Mouse (Mus musculus): Measurements from ENCODE around the gene Pdk1. TPM values are rescaled to one million over a fixed set of nuclear protein-coding genes. Genes with fewer than 3 reads are reported as not detected.

Pdk1 gene
- total RNA-seq (2021): 10 to 100 TPM; 35.6 to 37.4 TPM

GRCm38 (mm10) chr2:71872801-71873443, at the start of gene Pdk1:
Pdk1 (plus strand) TSS chr2:71873224.
- DNase-seq (ENCODE audit: extremely low spot score in 1 of 2, low spot score in 1 of 2): peak; percentile 89 to 93

GRCm38 (mm10) chr2:71824146-71824545, 48.9 kb upstream of the Pdk1 start:
- DNase-seq (ENCODE audit: extremely low spot score in 1 of 2, low spot score in 1 of 2): no peak

DNA sequence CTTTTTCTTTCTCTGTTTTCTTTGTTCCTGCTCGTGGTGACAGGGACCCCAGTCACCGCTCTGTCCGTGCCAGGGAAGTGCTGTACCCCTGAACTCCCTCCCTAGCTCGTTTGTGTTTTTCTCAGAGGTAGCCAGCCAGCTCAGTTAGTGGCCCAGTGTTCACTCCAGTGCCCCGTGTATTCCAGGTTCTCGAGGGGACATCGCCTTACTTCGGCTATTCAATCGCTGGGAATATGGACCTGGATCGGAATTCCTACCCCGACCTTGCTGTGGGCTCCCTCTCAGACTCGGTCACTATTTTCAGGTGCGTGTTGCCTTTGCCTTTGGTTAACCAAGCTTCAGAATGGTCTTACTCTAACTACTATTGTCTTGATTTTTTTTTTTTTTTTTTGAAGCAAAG, 45.3 kb upstream of the Pdk1 start:
- no peak for DNase-seq (ENCODE audit: extremely low spot score in 1 of 2, low spot score in 1 of 2)

DNA sequence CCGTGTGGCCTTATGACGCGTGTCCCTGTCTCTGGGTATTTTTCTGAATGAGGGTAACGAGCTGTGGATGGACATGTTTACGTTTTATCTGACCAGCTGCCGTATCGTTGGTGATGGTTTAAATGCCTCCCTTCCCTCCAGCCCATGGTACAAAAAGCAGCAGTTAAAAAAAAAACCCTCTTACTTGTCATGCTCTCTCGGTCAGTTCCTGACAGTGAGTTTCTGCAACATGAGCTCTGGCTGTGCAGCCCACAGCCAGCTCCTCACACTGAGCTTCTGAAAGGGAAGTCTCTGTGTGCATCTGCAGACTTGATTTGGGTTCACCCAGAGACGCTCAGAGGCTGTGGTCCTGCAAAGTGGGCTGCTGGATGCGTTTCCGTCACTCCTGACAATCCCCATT, 44.1 kb upstream of the Pdk1 start:
- no peak for DNase-seq (ENCODE audit: extremely low spot score in 1 of 2, low spot score in 1 of 2)

GRCm38 (mm10) chr2:71833626-71834025, 39.4 kb upstream of the Pdk1 start:
- DNase-seq (ENCODE audit: extremely low spot score in 1 of 2, low spot score in 1 of 2): no peak

DNA sequence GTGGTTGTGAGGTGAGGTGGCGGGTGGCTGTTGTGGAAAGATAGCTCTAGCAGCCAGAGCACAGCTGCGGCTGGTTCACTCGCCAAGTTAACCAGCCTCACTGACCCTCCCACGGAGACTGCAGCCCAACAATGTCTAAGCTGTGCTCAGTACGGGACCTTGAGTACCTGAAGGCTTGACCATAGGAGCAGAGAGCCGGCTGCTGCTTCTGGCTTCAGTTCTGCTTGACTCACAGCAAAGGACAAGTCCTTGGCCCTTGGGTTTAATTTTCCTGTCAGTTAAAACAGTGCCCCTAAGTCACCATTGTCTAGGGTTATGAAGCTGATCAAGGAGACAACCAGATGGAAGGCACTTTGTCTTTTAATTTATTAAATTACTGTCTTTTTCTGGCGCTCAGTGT, 38.7 kb upstream of the Pdk1 start:
- DNase-seq (ENCODE audit: extremely low spot score in 1 of 2, low spot score in 1 of 2): no peak

DNA sequence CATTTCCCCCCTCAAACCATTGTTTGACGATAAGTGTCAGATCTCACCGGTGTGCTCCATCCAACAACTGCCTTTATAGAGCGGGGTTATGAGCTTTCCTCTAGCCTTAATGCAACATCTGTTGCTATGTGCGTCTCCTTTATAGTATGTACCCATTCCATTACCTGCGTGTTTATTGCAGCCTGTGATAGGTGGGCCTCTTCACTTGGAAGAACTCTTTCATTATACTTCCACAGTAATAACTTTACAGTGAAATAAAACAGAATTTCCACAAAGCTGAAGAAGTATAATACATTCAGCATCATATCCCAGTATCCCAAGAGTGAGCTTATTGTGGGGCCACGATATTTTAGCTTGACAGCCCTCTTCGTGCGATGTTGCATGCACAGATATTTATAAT, 37.5 kb upstream of the Pdk1 start:
- no peak for DNase-seq (ENCODE audit: extremely low spot score in 1 of 2, low spot score in 1 of 2)

- DNase-seq (ENCODE audit: extremely low spot score in 1 of 2, low spot score in 1 of 2): no peak
These were observed 36.8 kb upstream of the Pdk1 start for GRCm38 (mm10) chr2:71836232-71836631.

DNA sequence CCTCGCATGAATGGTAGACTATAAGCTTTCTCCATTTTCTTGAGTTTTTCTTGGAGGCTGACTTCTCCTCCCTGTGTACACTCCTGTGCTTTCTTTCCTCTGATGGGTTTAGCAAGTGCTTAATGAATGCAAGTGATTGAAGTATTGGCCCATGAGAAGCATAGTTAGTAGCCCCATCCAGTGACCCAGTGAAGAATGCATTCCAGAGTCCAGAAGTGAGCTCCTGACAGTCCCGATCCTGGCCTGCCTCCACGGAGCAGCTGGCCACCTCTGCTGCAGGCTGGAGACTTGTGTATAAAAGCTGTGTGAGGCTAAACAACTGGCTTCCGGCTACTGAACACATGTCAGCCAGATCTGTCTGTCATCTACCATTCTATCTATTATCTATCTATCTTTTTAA, 35.8 kb upstream of the Pdk1 start:
- no peak for DNase-seq (ENCODE audit: extremely low spot score in 1 of 2, low spot score in 1 of 2)

DNA sequence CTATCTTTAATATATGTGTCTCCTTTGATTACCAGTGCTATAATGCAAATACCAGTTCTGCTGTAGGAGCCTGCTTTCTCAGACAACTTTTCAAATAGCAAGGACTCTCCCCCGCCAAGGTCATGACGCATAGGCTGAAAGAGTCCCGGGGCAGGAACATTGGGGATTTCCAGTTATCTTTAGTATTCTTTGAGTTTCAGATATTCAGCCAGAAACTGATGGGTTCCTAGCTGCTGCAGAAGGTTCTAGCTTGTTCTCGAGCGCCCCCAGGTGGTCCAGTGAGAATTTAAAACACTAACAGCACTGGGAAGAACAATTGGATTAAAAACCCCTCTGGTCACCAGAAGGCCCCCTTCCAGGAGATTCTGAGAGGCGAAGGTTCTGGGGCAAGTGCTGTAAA, 35.2 kb upstream of the Pdk1 start:
- peak; percentile 61 to 95 for DNase-seq (ENCODE audit: extremely low spot score in 1 of 2, low spot score in 1 of 2)

DNA sequence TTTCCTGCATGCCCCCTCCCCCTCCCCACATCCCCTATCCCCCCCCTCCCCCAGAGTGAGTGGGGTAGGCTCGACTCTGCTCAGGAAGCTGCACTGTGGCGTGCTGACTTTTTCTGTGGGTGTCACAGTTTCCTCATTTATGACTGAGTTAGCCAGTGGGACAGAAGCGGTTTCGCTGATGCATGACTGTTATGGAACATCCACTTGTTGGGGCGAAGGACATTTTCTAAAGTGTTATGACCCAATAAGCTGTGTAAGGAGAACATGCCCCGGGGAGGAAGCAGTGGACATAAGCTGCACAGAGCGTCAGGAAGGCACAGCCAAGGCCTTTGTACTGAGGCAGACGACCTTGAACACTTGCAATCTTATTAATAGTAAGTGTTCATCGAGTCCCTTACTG, 29.7 kb upstream of the Pdk1 start:
- DNase-seq (ENCODE audit: extremely low spot score in 1 of 2, low spot score in 1 of 2): no peak

GRCm38 (mm10) chr2:71844906-71845305, 28.1 kb upstream of the Pdk1 start:
- DNase-seq (ENCODE audit: extremely low spot score in 1 of 2, low spot score in 1 of 2): no peak

DNA sequence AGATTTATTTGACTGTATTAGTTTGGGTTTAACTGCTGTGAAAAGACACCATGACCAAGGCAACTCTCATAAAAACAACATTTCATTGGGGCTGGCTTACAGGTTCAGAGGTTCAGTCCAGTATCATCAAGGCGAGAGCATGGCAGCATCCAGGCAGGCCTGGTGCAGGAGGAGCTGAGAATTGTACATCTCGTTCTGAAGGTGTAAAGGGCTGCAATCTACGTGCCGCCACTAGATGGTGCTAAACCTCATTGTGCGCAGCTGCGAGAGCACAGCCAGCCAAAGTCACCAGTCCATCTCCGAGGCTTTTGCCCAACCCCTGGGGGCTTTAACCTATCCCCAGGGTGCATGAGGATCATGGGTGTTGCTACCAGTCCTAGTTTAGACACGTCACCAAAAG, 20.9 kb upstream of the Pdk1 start:
- peak in 1 of 2 experiments; percentile 65 for DNase-seq (ENCODE audit: extremely low spot score in 1 of 2, low spot score in 1 of 2)

DNA sequence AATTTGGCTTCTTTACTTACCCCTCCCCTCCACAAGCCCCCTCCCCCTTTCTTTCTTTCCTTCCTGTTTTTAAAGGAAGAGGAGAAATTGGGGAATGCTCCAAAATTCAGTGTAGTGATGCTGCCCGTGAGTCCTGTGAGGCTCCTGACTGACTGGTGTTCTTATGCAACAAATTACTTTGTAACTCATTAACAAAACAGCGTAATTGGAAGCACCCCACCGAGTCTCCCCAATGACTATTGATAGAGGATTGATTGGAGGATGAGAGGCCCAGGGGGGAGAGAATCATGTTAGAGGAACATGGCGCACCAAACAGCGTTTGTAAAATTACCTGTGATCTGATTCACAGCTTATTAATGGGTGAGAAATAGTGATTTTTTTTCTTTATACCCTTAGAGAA, 17.9 kb upstream of the Pdk1 start:
- no peak for DNase-seq (ENCODE audit: extremely low spot score in 1 of 2, low spot score in 1 of 2)

DNA sequence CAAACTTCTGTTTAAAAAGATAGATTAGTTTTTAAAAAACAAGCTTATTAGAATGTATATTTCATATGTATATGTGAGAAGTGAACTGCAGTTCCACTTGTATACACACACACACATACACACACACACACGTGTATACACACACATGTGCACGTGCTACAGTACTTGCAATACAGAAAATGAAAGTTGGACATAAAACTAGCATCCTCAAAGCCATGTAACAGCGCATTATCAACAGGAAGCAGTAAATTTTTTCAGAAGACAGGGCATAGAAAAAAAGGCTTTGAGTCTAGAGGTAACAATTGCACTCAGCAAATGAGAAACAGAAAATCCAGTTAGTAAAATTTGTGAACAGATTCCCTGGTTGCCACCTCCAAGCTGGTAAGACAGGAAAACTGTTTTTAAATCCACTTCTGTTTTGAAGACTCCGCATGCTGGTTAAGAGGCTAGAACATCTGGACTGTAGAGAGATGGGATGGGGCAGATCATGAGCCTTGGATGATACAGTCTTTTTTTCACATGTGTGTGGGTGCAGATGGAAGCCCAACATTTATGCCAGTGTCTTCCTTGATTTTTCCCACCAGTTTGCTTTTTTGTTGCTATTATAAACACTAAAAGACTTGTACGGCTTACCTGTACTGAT, 9.4 kb upstream of the Pdk1 start:
- DNase-seq (ENCODE audit: extremely low spot score in 1 of 2, low spot score in 1 of 2): no peak

GRCm38 (mm10) chr2:71865022-71865421, 8.0 kb upstream of the Pdk1 start:
- peak; percentile 30 to 34 for DNase-seq (ENCODE audit: extremely low spot score in 1 of 2, low spot score in 1 of 2)

- DNase-seq (ENCODE audit: extremely low spot score in 1 of 2, low spot score in 1 of 2): no peak
These were observed 7.1 kb upstream of the Pdk1 start for GRCm38 (mm10) chr2:71865935-71866334.

GRCm38 (mm10) chr2:71866565-71866964, 6.5 kb upstream of the Pdk1 start:
- DNase-seq (ENCODE audit: extremely low spot score in 1 of 2, low spot score in 1 of 2): no peak

DNA sequence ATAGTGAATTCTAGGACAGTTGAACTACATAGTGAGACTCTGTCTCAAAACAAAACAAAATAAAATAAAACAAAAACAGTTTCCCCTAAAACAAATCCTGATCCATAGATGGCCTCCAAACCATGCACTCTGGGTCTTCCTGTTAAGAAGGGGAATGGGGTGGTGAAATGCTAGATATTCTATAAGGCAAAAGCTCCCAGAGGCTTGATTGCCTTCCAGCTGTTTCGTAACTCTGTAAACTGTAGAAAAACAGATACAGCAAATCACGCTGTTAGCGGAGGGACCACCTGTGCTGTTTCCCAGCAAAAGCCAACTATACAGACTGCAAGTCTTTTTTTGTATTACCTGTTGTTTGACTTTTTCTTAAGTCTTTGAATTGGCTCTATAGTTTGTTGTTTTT, 6.0 kb upstream of the Pdk1 start:
- DNase-seq (ENCODE audit: extremely low spot score in 1 of 2, low spot score in 1 of 2): no peak

DNA sequence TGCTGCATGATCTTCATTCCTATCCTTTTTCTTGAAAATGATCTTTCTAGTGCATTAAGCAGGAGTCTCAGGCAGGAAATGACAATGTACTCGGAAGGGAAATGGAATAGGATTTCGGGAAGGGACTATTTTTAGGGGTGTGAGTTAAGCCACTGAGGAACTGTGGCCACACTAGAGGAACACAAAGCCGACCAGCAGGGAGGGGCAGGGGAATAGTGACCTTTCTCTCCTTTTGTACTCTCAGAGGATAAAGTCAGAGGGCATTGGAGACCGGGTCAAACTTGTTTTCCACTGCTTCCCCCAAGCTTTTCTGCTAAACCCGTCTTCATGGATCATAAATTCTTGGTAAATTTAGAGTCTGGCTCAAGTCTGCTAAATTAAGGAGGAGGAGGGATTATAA, 5.5 kb upstream of the Pdk1 start:
- DNase-seq (ENCODE audit: extremely low spot score in 1 of 2, low spot score in 1 of 2): no peak

- no peak for DNase-seq (ENCODE audit: extremely low spot score in 1 of 2, low spot score in 1 of 2)
These were observed 4.8 kb upstream of the Pdk1 start for GRCm38 (mm10) chr2:71868256-71868655.

DNA sequence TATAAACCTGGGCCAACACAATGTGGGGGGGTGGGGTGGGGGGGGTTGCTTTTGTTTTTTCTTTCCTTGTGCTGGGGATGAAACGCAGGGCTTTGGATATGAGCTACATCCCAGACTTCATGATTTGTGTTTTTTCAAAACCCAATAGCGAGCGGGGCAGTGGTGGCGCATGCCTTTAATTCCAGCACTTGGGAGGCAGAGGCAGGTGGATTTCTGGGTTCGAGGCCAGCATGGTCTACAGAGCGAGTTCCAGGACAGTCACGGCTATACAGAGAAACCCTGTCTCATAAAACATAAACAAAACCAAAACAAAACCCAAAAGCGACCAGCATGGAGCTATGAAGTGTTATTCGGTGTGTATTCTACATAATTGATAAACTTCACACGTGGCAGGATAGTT, 883 bp upstream of the Pdk1 start:
- DNase-seq (ENCODE audit: extremely low spot score in 1 of 2, low spot score in 1 of 2): no peak
